Mouse (Mus musculus) forebrain, embryonic 12.5 days (tissue): Measurements from ENCODE around the gene Ccdc74a. TPM values are rescaled to one million over a fixed set of nuclear protein-coding genes. Genes with fewer than 3 reads are reported as not detected.
"Not testable (repeated sequence)": the region's sequence is repeated elsewhere in the genome, so short reads cannot be mapped to it uniquely, and the experiment has no call there.

ENCODE experiments used
- ATAC-seq: fragments of 200-750 bp; cut with Nextera tagmentation; 2 replicates; pipeline ENCODE4 v1.8.0; 2017; ENCODE audit warnings: moderate TSS enrichment; ENCODE audit not compliant: low FRiP score
- H3K27ac ChIP-seq: fragments of 300-500 bp; sonication (generic); 2 replicates; pipeline ENCODE4 v1.5.1; 2016; ENCODE audit warnings: mild to moderate bottlenecking
- H3K27me3 ChIP-seq: fragments of 300-500 bp; sonication (generic); 2 replicates; pipeline ENCODE4 v1.6.1; 2016; ENCODE audit warnings: mild to moderate bottlenecking
- H3K36me3 ChIP-seq: fragments of 300-500 bp; sonication (generic); replicated peaks from 2 replicates; pipeline ENCODE4 v1.6.1; 2016; ENCODE audit warnings: mild to moderate bottlenecking
- H3K4me1 ChIP-seq: fragments of 300-500 bp; sonication (generic); 2 replicates; pipeline ENCODE4 v1.6.1; 2016
- H3K4me2 ChIP-seq: fragments of 300-500 bp; sonication (generic); 2 replicates; pipeline ENCODE4 v1.6.1; 2016; ENCODE audit warnings: mild to moderate bottlenecking, moderate library complexity
- H3K4me3 ChIP-seq: fragments of 300-500 bp; sonication (generic); replicated peaks from 2 replicates; pipeline ENCODE4 v1.5.1; 2016; ENCODE audit warnings: mild to moderate bottlenecking
- H3K9ac ChIP-seq: fragments of 300-500 bp; sonication (generic); 2 replicates; pipeline ENCODE4 v1.6.1; 2016; ENCODE audit warnings: mild to moderate bottlenecking
- H3K9me3 ChIP-seq: fragments of 300-500 bp; sonication (generic); 2 replicates; pipeline ENCODE4 v1.6.1; 2016
- WGBS: fragments of 180-500 bp; shearing (Covaris S2); methylation state at CpG from one replicate; pipeline ENCODE4 v1.1.7; 2016; 5-methylcytosine and 5-hydroxymethylcytosine counted together
- polyA plus RNA-seq: library from polyadenylated mRNA; unstranded; fragments of >200 nt; fragmentation: Nextera tagmentation; extraction: Ambion mirVana; gene quantifications from 2 replicates; pipeline ENCODE4 v1.2.1, GENCODE M21; 2016

Gene Ccdc74a
- polyA plus RNA-seq, result 5.8 and 6.3 TPM in 2 replicates

DNA sequence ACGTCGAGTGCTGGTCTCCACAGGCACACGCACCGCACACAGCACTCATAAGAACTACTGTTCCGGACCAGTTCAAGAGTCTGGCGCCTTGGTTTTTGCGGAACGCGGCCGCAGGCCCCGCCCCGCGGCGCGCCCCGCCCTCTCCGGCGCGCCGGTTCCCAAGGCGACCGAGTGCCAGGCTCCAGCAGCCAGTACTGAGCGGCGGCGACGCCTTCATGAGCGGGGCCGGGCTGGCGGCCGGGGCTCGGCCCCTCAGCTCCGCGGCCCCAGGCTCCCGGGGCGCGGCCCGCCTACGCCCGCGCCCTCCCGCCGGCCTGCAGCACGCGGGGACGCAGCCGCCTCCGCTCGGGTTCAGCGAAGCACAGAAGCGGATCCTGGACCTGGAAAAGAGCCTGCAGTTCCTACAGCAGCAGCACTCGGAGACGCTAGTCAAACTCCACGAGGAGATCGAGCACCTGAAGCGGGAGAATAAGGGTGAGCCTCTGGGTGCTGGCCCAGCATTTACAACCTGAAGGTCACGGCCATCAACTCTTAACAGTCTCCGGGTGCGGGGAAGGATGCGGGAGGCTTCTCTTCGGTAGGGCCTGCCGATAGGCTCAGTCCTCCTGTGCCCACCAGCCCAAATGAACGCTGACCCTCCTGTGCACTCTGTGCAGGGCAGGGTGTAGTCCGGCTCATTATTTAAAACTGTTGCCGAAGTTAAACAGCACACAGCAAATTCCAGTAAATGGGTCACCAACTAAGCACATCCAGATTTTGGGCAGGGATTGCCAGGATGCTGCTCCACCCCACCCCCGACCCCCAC, at the start of gene Ccdc74a:
Ccdc74a (plus strand) TSS at position 161 of the 805 bp plus-strand sequence.
- 2% methylated on average over 65 of the region's 65 CpGs for WGBS
- Histone ChIP-seq H3K9ac (peak within 1 kb of the TSS; percentile 69), H3K27me3 (no peaks in the 10 kb centered on the region), H3K27ac (peak within 1 kb of the TSS; percentile 36; the same call in 1 of the 2 replicates), H3K4me2 (peak within 1 kb of the TSS; percentile 95), H3K36me3 (peaks cover 51% of the 10 kb centered on the region), H3K4me3 (peak within 1 kb of the TSS; percentile 59), H3K9me3 (no peaks in the 10 kb centered on the region), H3K4me1 (peaks cover 13% of the 10 kb centered on the region)
- peak; percentile 96 for ATAC-seq

GRCm38 (mm10) chr16:17600944-17601562, 45.2 kb upstream of the Ccdc74a start:
- ATAC-seq, result no peak
- Histone ChIP-seq H3K4me1 (no peaks in the 10 kb centered on the region), H3K27me3 (0 out of 2 replicates have a peak, but pooled peaks cover 4% of the 10 kb centered on the region), H3K9ac (no peak overlapping the region), H3K4me3 (no peak overlapping the region), H3K4me2 (no peak overlapping the region), H3K27ac (no peak overlapping the region), H3K9me3 (no peaks in the 10 kb centered on the region), H3K36me3 (no peaks in the 10 kb centered on the region)
- WGBS, result 79% methylated on average over 3 of the region's 3 CpGs

DNA sequence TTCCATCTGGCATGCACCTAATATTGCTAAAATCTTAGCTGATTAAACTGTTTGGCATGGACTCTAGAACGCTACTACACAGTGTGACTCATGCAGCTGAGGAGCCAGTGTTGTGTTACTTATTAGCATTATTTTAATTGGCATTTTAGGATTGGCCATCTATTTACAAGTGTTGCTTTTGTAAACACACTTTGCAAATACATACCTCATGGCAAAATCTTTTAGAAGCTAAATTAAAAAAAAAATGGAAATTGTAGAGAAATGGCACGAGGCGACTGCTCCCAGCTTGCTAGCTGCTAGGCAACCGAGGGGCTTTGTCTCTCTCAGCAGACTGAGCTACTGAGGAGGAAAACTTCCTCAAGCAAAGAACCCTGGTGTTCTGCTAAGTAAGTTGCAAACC, 41.3 kb upstream of the Ccdc74a start:
- H3K4me2 ChIP-seq, result no peak overlapping the region
- no peaks in the 10 kb centered on the region for H3K4me1 ChIP-seq
- 61% methylated on average over 4 of the region's 4 CpGs for WGBS
- H3K27ac ChIP-seq, result no peak overlapping the region
- H3K36me3 ChIP-seq, result no peaks in the 10 kb centered on the region
- H3K4me3 ChIP-seq, result no peak overlapping the region
- no peaks in the 10 kb centered on the region for H3K9me3 ChIP-seq
- H3K27me3 ChIP-seq, result 0 out of 2 replicates have a peak, but pooled peaks cover 4% of the 10 kb centered on the region
- ATAC-seq, result no peak
- no peak overlapping the region for H3K9ac ChIP-seq

DNA sequence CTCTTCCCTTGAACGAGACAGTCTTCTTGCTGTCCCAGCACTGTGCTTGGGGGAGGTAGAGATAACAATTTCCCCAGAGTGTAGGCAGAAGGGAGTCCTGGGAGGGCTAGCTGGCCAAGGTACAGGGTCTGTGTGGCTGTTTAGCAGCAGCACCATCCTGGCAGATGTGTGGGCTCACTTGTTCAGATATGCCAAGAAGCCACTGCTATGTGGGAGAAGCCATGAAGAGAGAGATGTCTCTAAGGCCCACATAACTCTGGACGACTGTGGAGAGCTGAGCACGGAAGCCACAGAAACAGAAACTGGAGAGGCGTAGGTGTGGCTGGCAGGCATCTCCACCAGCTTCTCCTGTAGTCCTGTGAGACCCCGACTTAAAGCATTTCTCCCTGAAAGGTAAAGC, 40.6 kb upstream of the Ccdc74a start:
- no peaks in the 10 kb centered on the region for H3K4me1 ChIP-seq
- no peak for ATAC-seq
- H3K9me3 ChIP-seq, result no peaks in the 10 kb centered on the region
- no peak overlapping the region for H3K27ac ChIP-seq
- no peak overlapping the region for H3K9ac ChIP-seq
- no peaks in the 10 kb centered on the region for H3K36me3 ChIP-seq
- H3K4me2 ChIP-seq, result no peak overlapping the region
- H3K27me3 ChIP-seq, result 0 out of 2 replicates have a peak, but pooled peaks cover 4% of the 10 kb centered on the region
- WGBS, result 81% methylated on average over 5 of the region's 5 CpGs
- H3K4me3 ChIP-seq, result no peak overlapping the region

DNA sequence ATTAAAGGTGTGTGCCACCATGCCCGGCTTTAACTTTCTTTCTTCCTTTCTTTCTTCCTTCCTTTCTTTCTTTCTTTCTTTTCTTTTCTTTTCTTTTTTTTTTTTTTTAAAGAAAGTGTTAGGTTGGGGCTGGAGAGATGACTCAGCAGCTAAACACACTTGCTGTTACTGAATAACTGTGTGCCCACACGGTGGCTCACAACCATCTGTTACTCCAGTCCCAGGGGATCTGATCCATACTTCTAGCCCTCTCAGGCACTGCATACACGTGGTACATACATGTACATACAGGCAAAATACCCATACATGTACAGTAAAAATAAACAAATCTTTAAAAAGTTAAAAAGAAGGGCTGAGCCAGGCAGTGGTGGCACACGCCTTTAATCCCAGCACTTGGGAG, 34.9 kb upstream of the Ccdc74a start:
- H3K36me3 ChIP-seq, result no peaks in the 10 kb centered on the region
- H3K9ac ChIP-seq, result no peak overlapping the region
- no peaks in the 10 kb centered on the region for H3K4me1 ChIP-seq
- no peaks in the 10 kb centered on the region for H3K27me3 ChIP-seq
- H3K9me3 ChIP-seq, result no peaks in the 10 kb centered on the region
- no peak overlapping the region for H3K4me3 ChIP-seq
- WGBS, result 78% methylated on average over 4 of the region's 4 CpGs
- no peak for ATAC-seq
- H3K4me2 ChIP-seq, result no peak overlapping the region
- H3K27ac ChIP-seq, result no peak overlapping the region

- not testable (repeated sequence) for H3K9ac ChIP-seq, H3K27ac ChIP-seq, H3K36me3 ChIP-seq, H3K4me3 ChIP-seq, ATAC-seq, H3K9me3 ChIP-seq, H3K4me1 ChIP-seq, H3K4me2 ChIP-seq, H3K27me3 ChIP-seq
- 91% methylated on average over 6 of the region's 6 CpGs for WGBS
Observed at GRCm38 (mm10) chr16:17614740-17615139, 31.5 kb upstream of the Ccdc74a start.

DNA sequence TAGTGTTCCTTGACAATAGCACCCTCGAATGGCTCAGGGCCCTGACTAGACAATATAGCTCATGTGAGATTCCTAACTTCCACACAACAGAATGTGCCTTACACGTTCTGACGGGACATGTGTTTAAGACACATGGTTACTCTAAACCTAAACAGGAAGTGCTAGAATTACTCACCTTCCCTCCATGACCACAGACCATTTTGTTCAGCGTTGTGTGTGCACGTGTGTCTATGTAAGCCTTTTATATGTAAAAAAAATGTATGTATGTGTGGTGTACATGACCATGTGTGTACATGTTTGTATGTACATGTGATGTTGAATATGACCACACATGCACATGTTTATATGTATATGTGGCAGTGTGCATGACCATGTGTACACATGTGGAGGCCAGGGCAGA, 30.1 kb upstream of the Ccdc74a start:
- Histone ChIP-seq H3K9me3 (no peaks in the 10 kb centered on the region), H3K9ac (no peak overlapping the region), H3K4me1 (peaks cover 13% of the 10 kb centered on the region), H3K4me3 (no peak overlapping the region), H3K27me3 (peaks cover 3% of the 10 kb centered on the region; the same call in 1 of the 2 replicates), H3K27ac (no peak overlapping the region), H3K4me2 (no peak overlapping the region), H3K36me3 (no peaks in the 10 kb centered on the region)
- WGBS, result 88% methylated on average over 5 of the region's 5 CpGs
- ATAC-seq, result no peak

DNA sequence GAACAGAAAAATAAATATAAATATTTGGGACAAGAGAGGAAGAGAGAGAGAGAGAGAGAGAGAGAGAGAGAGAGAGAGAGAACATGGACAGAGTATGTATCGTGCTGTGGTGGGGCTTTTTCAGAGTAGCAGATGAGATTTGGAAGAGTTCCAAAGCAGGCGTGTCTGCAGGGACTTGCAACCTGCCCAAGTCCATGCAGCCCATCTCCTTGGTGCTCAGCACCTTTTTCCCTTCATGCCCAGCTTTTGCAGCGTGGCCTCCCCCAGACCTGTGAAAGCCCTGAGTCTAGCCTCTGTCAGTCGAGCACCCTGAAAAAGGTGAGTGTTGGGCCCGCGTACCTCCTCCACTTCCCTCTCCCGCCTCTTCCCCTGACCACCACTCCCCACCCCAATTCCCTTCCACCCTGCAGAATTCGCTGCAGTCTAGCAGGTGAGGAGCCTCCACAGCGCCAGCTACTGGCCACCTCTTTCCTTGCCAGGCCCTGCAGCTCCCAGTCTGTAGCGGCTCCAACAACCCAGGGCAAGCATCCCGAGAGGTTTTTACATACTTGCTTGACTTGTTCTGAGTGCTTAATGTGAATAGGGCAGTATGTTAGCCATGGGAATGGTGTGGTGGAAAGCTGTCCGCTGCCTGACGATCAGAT, 28.2 kb upstream of the Ccdc74a start:
- 20% methylated on average over 13 of the region's 13 CpGs for WGBS
- peaks cover 3% of the 10 kb centered on the region; the same call in 1 of the 2 replicates for H3K27me3 ChIP-seq
- H3K9ac ChIP-seq, result no peak overlapping the region; the same call in 1 of the 2 replicates
- 0 out of 2 replicates have a peak overlapping the region, but pooled peaks have one; percentile 15 for H3K4me2 ChIP-seq
- H3K36me3 ChIP-seq, result peaks cover 12% of the 10 kb centered on the region
- ATAC-seq, result no peak
- peaks cover 13% of the 10 kb centered on the region for H3K4me1 ChIP-seq
- no peak overlapping the region for H3K27ac ChIP-seq
- H3K9me3 ChIP-seq, result no peaks in the 10 kb centered on the region
- H3K4me3 ChIP-seq, result no peak overlapping the region

DNA sequence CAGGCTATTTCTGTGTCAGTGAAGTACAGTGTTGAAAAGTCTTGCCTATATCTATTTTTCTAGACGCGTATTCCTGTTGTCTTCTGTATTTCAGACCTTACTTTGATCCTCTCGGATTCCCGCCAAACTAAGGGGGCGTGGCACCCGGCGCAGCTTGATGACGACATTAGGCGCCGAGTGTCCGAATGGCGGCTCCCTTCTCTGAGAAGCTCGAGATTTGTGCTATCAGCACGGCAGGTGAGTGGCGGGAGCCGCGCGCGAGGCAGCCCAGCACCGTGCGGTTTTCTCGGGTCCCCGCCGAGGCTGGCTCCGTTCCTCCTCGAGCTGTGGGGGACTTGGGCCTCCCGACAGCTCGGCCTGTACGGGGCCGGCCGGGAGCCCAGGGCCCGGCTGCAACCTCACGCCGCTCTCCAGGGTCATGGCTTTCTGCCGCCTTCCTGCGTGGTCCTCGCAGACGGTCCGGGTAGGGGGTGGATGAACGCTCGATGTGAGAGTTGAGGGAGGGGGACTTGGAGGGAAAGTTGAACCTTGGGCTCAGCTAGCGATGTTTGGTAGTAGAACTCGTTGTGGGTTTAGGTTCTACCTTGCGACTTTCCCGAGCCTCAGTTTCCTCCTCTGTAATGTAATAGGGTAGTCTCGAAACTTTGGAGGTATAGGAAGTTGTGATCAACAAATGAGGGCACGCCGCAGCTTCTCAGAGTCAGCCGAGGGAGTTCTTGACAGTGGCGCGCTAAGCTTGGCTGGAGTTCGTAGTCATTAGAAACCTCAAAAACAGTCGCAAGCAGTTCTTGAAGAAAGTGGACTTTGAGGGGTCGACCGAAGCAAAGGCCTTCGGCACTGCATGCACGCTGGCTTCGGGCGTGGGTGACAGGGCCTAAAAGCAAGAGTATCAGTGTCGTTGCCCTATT, 26.8 kb upstream of the Ccdc74a start, which contains the start of gene Smpd4:
Smpd4 (plus strand) TSS at position 157 of the 908 bp plus-strand sequence.
- peak; percentile 82 for ATAC-seq
- Histone ChIP-seq H3K27me3 (peaks cover 3% of the 10 kb centered on the region; the same call in 1 of the 2 replicates), H3K4me3 (peak within 1 kb of the TSS; percentile 95), H3K4me2 (peak within 1 kb of the TSS; percentile 77), H3K9ac (peak within 1 kb of the TSS; percentile 93), H3K9me3 (no peaks in the 10 kb centered on the region), H3K36me3 (peaks cover 25% of the 10 kb centered on the region), H3K27ac (0 out of 2 replicates have a peak within 1 kb of the TSS, but pooled peaks have one; percentile 46), H3K4me1 (peaks cover 13% of the 10 kb centered on the region)
- WGBS, result 3% methylated on average over 60 of the region's 60 CpGs

GRCm38 (mm10) chr16:17621936-17622335, 24.3 kb upstream of the Ccdc74a start:
- Histone ChIP-seq H3K9me3 (no peaks in the 10 kb centered on the region), H3K27me3 (peaks cover 3% of the 10 kb centered on the region; the same call in 1 of the 2 replicates), H3K36me3 (peaks cover 48% of the 10 kb centered on the region), H3K27ac (no peak overlapping the region), H3K4me2 (no peak overlapping the region), H3K4me3 (no peak overlapping the region), H3K4me1 (peaks cover 13% of the 10 kb centered on the region), H3K9ac (no peak overlapping the region)
- 91% methylated on average over 1 of the region's 1 CpGs for WGBS
- ATAC-seq, result no peak

DNA sequence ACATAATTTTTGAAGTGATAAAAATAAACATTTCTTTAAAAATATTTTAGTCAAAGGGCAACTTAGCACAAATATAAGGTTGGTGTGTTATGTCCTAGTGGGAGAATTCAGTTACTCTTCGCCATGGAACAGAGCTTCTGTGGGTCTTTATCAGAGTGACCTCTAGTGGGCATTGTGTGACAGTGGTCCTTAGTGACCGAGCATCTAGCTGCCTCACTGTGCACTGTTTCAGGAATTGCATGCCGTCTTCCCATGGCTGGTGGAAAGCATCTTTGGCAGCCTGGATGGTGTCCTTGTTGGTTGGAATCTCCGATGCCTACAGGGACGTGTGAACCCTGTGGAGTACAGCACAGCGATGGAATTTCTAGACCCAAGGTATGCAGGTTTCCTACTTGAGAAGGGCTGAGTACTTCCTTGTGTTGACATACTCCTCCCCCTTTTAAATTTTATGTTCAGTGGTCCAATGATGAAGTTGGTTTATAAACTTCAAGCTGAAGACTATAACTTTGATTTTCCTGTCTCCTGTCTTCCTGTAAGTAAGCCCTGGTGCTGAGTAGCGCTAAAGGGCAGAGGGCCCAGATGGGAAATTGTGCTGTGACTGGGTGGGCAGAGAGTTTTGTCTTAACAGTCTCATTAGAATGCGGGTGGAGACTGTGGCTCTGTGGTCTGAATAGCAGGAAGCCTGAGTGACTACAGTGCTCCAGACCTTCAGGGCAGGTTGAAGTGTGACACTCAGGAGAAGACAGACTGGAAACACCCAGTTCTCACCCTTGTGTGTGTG, 20.6 kb upstream of the Ccdc74a start:
- Histone ChIP-seq H3K4me2 (no peak overlapping the region), H3K27me3 (no peaks in the 10 kb centered on the region), H3K9ac (no peak overlapping the region), H3K27ac (no peak overlapping the region), H3K4me1 (0 out of 2 replicates have a peak, but pooled peaks cover 1% of the 10 kb centered on the region), H3K4me3 (no peak overlapping the region), H3K9me3 (no peaks in the 10 kb centered on the region), H3K36me3 (peaks cover 81% of the 10 kb centered on the region)
- 0 out of 2 replicates have a peak, but pooled peaks have one; percentile 41 for ATAC-seq
- WGBS, result 74% methylated on average over 8 of the region's 8 CpGs
